Mouse (Mus musculus) right cerebral cortex, postnatal 14 days (tissue): ENCODE data around the gene 1700092M07Rik.
"Not testable (repeated sequence)": the region's sequence is repeated elsewhere in the genome, so short reads cannot be mapped to it uniquely, and the experiment has no call there.

Experiments used
- DNase-seq: peaks from one replicate; pipeline ENCODE4 v3.0.0; 2022

1700092M07Rik gene

GRCm38 (mm10) chr19:8716767-8717475 is 23.6 kb upstream of the 1700092M07Rik start:
- DNase-seq, result no peak

GRCm38 (mm10) chr19:8718357-8718756 is 22.2 kb upstream of the 1700092M07Rik start:
- peak; percentile 13 for DNase-seq

GRCm38 (mm10) chr19:8719037-8719436 is 21.5 kb upstream of the 1700092M07Rik start:
- DNase-seq, result not testable (repeated sequence)

GRCm38 (mm10) chr19:8721378-8721777 is 19.1 kb upstream of the 1700092M07Rik start:
- no peak for DNase-seq

GRCm38 (mm10) chr19:8722021-8722420 is 18.5 kb upstream of the 1700092M07Rik start:
- no peak for DNase-seq

GRCm38 (mm10) chr19:8722559-8722906 is 18.0 kb upstream of the 1700092M07Rik start:
- DNase-seq, result no peak

- DNase-seq, result peak; percentile 91
Observed at GRCm38 (mm10) chr19:8722907-8723573, 17.5 kb upstream of the 1700092M07Rik start, which contains the start of gene Slc3a2. TSS of gene Slc3a2 (minus strand) at chr19:8723369.

- peak; percentile 12 for DNase-seq
Observed at GRCm38 (mm10) chr19:8723574-8724346, 16.8 kb upstream of the 1700092M07Rik start.

- DNase-seq, result no peak
Observed at GRCm38 (mm10) chr19:8724392-8724791, 16.1 kb upstream of the 1700092M07Rik start.

- DNase-seq, result no peak
Observed at GRCm38 (mm10) chr19:8725081-8725613, 15.4 kb upstream of the 1700092M07Rik start.

- DNase-seq, result no peak
Observed at GRCm38 (mm10) chr19:8726609-8727390, 13.7 kb upstream of the 1700092M07Rik start.

GRCm38 (mm10) chr19:8727495-8728114 is 12.9 kb upstream of the 1700092M07Rik start:
- DNase-seq, result no peak

GRCm38 (mm10) chr19:8728335-8729099 is 12.0 kb upstream of the 1700092M07Rik start:
- not testable (repeated sequence) for DNase-seq

- DNase-seq, result no peak
Observed at GRCm38 (mm10) chr19:8734334-8734733, 6.2 kb upstream of the 1700092M07Rik start.

GRCm38 (mm10) chr19:8735389-8736159 is 4.9 kb upstream of the 1700092M07Rik start, which contains the start of gene Wdr74:
TSS of gene Wdr74 (plus strand) at chr19:8735827.
- peak; percentile 92 for DNase-seq

GRCm38 (mm10) chr19:8736160-8736467 is 4.4 kb upstream of the 1700092M07Rik start:
- no peak for DNase-seq

GRCm38 (mm10) chr19:8738911-8739310 is 1.6 kb upstream of the 1700092M07Rik start:
- no peak for DNase-seq

GRCm38 (mm10) chr19:8739646-8740045 is 872 bp upstream of the 1700092M07Rik start:
- DNase-seq, result no peak

- DNase-seq, result peak; percentile 91
Observed at GRCm38 (mm10) chr19:8741243-8741869, 838 bp downstream of the 1700092M07Rik start, which contains the start of gene Stx5a. TSS of gene Stx5a (plus strand) at chr19:8741413.

- no peak for DNase-seq
Observed at GRCm38 (mm10) chr19:8742176-8742575, 1.7 kb downstream of the 1700092M07Rik start.
